Mouse (Mus musculus): ENCODE data around the gene Notch4. TPM values are rescaled to one million over a fixed set of nuclear protein-coding genes. Genes with fewer than 3 reads are reported as not detected.

Notch4 gene
- total and polyA plus RNA-seq, 3 experiments, result 0.25 TPM; not detected in 2

DNA sequence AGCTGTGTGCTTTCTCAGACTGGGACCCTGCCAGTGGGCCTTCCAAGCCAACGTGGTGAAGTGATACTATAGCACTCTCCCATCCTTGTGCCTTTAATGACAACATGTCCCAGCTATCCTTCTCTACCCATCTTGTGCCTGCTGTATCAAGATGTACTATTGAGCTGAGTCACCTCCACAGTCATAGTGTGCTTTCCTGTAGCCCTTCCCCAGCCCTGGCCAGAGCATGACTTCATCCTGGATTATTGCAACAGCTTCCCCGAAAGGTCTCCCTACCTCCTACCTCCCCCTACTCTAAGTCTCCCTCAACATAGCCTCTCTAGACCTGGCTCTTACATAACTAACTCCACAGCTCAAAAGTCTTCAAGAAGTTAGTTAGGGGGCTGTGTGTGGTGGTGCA lies 71.6 kb downstream of the Notch4 start:
- H3K4me1 ChIP-seq (ENCODE audit: control insufficient read depth in 1 of 2, insufficient read depth in 2 of 2), result 0 out of 4 replicates have a peak, but pooled peaks cover 0 to 2% of the 10 kb centered on the region in 2 experiments
- no peak for DNase-seq (ENCODE audit: extremely low read depth)
- peaks cover 9% of the 10 kb centered on the region for H3K9me3 ChIP-seq (replicated peaks; ENCODE audit: low read length)
- no peak overlapping the region for H3K9ac ChIP-seq (ENCODE audit: insufficient read depth, low read depth)
- dilution Hi-C loops (cut with MboI; ENCODE audit: extremely low pct_ligation_motif_present, extremely low pct_unique_long_range_greater_than_20kb, low sequenced_read_pairs), result no loop called here
- in situ Hi-C loops (cut with MboI; ENCODE audit: low pct_ligation_motif_present, low pct_unique_long_range_greater_than_20kb, low sequenced_read_pairs), result no loop called here
- no peak overlapping the region for H3K4me2 ChIP-seq (ENCODE audit: insufficient read depth, low read depth, poor library complexity, severe bottlenecking)
- H3K36me3 ChIP-seq (replicated peaks in 1 of 2; ENCODE audit: control insufficient read depth in 1 of 2, insufficient read depth in 1 of 2, low read length in 1 of 2), result no peaks in the 10 kb centered on the region
- H3K27me3 ChIP-seq (replicated peaks), result peaks cover 76% of the 10 kb centered on the region
- TF ChIP-seq JUN (IDR thresholded peaks at IDR 0.05; ENCODE audit: insufficient read depth, low read depth, low read length), result no peak
- H3K4me3 ChIP-seq (replicated peaks in 1 of 3; ENCODE audit: low read depth in 2 of 3, low read length in 2 of 3, poor library complexity in 1 of 3), result no peak overlapping the region
- H3K79me2 ChIP-seq (replicated peaks; ENCODE audit: control insufficient read depth, extremely low read depth, insufficient read depth, poor library complexity, severe bottlenecking), result no peaks in the 10 kb centered on the region
- H3K27ac ChIP-seq (ENCODE audit: insufficient read depth, low read depth), result no peak overlapping the region

DNA sequence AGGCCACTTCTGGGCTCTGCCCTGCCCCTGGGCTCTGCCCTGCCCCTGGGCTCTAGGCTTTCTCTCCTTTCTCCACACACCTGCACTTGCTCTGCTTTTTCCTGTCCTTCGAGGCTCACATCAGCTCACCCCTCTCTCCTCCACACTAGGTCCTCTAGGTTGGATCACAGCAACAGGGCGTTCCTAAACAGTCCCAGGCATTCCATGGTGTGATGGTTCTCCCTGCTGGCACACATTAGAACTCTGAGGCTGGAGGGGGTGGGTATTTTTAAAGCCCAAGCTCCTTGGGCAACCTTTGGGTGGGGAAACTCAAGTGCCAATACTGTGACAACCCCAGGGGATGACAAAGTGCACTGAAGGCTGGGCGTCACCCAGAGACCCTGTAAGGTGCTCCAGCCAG lies 73.4 kb downstream of the Notch4 start:
- H3K4me1 ChIP-seq (ENCODE audit: control insufficient read depth in 1 of 2, insufficient read depth in 2 of 2), result 0 out of 4 replicates have a peak, but pooled peaks cover 0 to 8% of the 10 kb centered on the region in 2 experiments
- peaks cover 85% of the 10 kb centered on the region for H3K27me3 ChIP-seq (replicated peaks)
- H3K9ac ChIP-seq (ENCODE audit: insufficient read depth, low read depth), result no peak overlapping the region
- H3K27ac ChIP-seq (ENCODE audit: insufficient read depth, low read depth), result no peak overlapping the region
- H3K4me2 ChIP-seq (ENCODE audit: insufficient read depth, low read depth, poor library complexity, severe bottlenecking), result no peak overlapping the region
- no peaks in the 10 kb centered on the region for H3K36me3 ChIP-seq (replicated peaks in 1 of 2; ENCODE audit: control insufficient read depth in 1 of 2, insufficient read depth in 1 of 2, low read length in 1 of 2)
- no peak overlapping the region for H3K4me3 ChIP-seq (replicated peaks in 1 of 3; ENCODE audit: low read depth in 2 of 3, low read length in 2 of 3, poor library complexity in 1 of 3)
- TF ChIP-seq USF2 (conservative IDR thresholded peaks at IDR 0.05; ENCODE audit: low read depth, low read length) (no peak), ZMIZ1 (IDR thresholded peaks at IDR 0.05; ENCODE audit: low read depth, low read length) (no peak), TBP (conservative IDR thresholded peaks at IDR 0.05; ENCODE audit: low read depth, low read length) (no peak), MAFK (IDR thresholded peaks at IDR 0.05; ENCODE audit: insufficient replicate concordance, low read length) (no peak), CHD2 (IDR thresholded peaks at IDR 0.05; ENCODE audit: low read length) (no peak), E2F4 (IDR thresholded peaks at IDR 0.05; ENCODE audit: insufficient replicate concordance, low read depth, low read length) (no peak)
- DNase-seq (ENCODE audit: extremely low read depth), result no peak
- H3K79me2 ChIP-seq (replicated peaks; ENCODE audit: control insufficient read depth, extremely low read depth, insufficient read depth, poor library complexity, severe bottlenecking), result no peaks in the 10 kb centered on the region
- in situ Hi-C loops (cut with MboI; ENCODE audit: low pct_ligation_motif_present, low pct_unique_long_range_greater_than_20kb, low sequenced_read_pairs) (no loop called here), dilution Hi-C loops (cut with MboI; ENCODE audit: extremely low pct_ligation_motif_present, extremely low pct_unique_long_range_greater_than_20kb, low sequenced_read_pairs) (no loop called here)
- peaks cover 9% of the 10 kb centered on the region for H3K9me3 ChIP-seq (replicated peaks; ENCODE audit: low read length)

Other genes starting within 250 kb of the Notch4 start
- 5.8 and 6.8 TPM in 2 replicates for gene H2-Eb2, start 238.6 kb upstream of the Notch4 start, total RNA-seq (2012; rRNA removed)
- gene H2-Eb2, start 238.6 kb upstream of the Notch4 start, total RNA-seq (2014; rRNA removed), result 10.9 and 12.2 TPM in 2 replicates
- gene H2-Eb2, start 238.6 kb upstream of the Notch4 start, polyA plus RNA-seq (2012; ENCODE audit: insufficient read length, low read depth), result 10.2 and 11.4 TPM in 2 replicates
- gene Btnl2, start 209.4 kb upstream of the Notch4 start, total RNA-seq (2012; rRNA removed), result 1.1 and 1.2 TPM in 2 replicates
- gene Btnl2, start 209.4 kb upstream of the Notch4 start, total RNA-seq (2014; rRNA removed), result 1.9 and 2.0 TPM in 2 replicates
- gene Btnl2, start 209.4 kb upstream of the Notch4 start, polyA plus RNA-seq (2012; ENCODE audit: insufficient read length, low read depth), result 4.8 and 5.6 TPM in 2 replicates
- 0.08 TPM in 1 of 2 replicates, not detected in the other for gene Btnl1, start 187.1 kb upstream of the Notch4 start, total RNA-seq (2012; rRNA removed)
- 0.14 TPM in 1 of 2 replicates, not detected in the other for gene Btnl1, start 187.1 kb upstream of the Notch4 start, total RNA-seq (2014; rRNA removed)
- 0.11 TPM in 1 of 2 replicates, not detected in the other for gene Btnl1, start 187.1 kb upstream of the Notch4 start, polyA plus RNA-seq (2012; ENCODE audit: insufficient read length, low read depth)
- not detected in 2 replicates for gene BC051142, start 165.4 kb upstream of the Notch4 start, total RNA-seq (2012; rRNA removed)
- gene BC051142, start 165.4 kb upstream of the Notch4 start, total RNA-seq (2014; rRNA removed), result 0.28 TPM in 1 of 2 replicates, not detected in the other
- gene BC051142, start 165.4 kb upstream of the Notch4 start, polyA plus RNA-seq (2012; ENCODE audit: insufficient read length, low read depth), result 0.83 and 1.0 TPM in 2 replicates
- not detected in 2 replicates for gene Btnl4, start 87.0 kb upstream of the Notch4 start, total RNA-seq (2012; rRNA removed)
- gene Btnl4, start 87.0 kb upstream of the Notch4 start, total RNA-seq (2014; rRNA removed), result not detected in 2 replicates
- gene Btnl4, start 87.0 kb upstream of the Notch4 start, polyA plus RNA-seq (2012; ENCODE audit: insufficient read length, low read depth), result not detected in 2 replicates
- not detected in 2 replicates for gene Btnl6, start 46.9 kb upstream of the Notch4 start, total RNA-seq (2012; rRNA removed)
- gene Btnl6, start 46.9 kb upstream of the Notch4 start, total RNA-seq (2014; rRNA removed), result not detected in 2 replicates
- not detected in 2 replicates for gene Btnl6, start 46.9 kb upstream of the Notch4 start, polyA plus RNA-seq (2012; ENCODE audit: insufficient read length, low read depth)
- gene Gpsm3, start 25.5 kb downstream of the Notch4 start, total RNA-seq (2012; rRNA removed), result 14.9 and 18.2 TPM in 2 replicates
- 8.5 and 13.0 TPM in 2 replicates for gene Gpsm3, start 25.5 kb downstream of the Notch4 start, total RNA-seq (2014; rRNA removed)
- gene Gpsm3, start 25.5 kb downstream of the Notch4 start, polyA plus RNA-seq (2012; ENCODE audit: insufficient read length, low read depth), result 38.7 and 52.6 TPM in 2 replicates
- gene Pbx2, start 27.0 kb downstream of the Notch4 start, total RNA-seq (2012; rRNA removed), result 34.8 and 41.0 TPM in 2 replicates
- 30.0 and 31.9 TPM in 2 replicates for gene Pbx2, start 27.0 kb downstream of the Notch4 start, total RNA-seq (2014; rRNA removed)
- 41.7 and 50.5 TPM in 2 replicates for gene Pbx2, start 27.0 kb downstream of the Notch4 start, polyA plus RNA-seq (2012; ENCODE audit: insufficient read length, low read depth)
- gene Ager, start 33.6 kb downstream of the Notch4 start, total RNA-seq (2012; rRNA removed), result 0.76 and 0.81 TPM in 2 replicates
- 0.55 and 0.92 TPM in 2 replicates for gene Ager, start 33.6 kb downstream of the Notch4 start, total RNA-seq (2014; rRNA removed)
- 3.5 and 4.1 TPM in 2 replicates for gene Ager, start 33.6 kb downstream of the Notch4 start, polyA plus RNA-seq (2012; ENCODE audit: insufficient read length, low read depth)
- gene Rnf5, start 39.4 kb downstream of the Notch4 start, total RNA-seq (2012; rRNA removed), result 16.5 and 20.6 TPM in 2 replicates
- gene Rnf5, start 39.4 kb downstream of the Notch4 start, total RNA-seq (2014; rRNA removed), result 6.5 and 8.4 TPM in 2 replicates
- gene Rnf5, start 39.4 kb downstream of the Notch4 start, polyA plus RNA-seq (2012; ENCODE audit: insufficient read length, low read depth), result 35.1 and 48.9 TPM in 2 replicates
- 39.3 and 47.4 TPM in 2 replicates for gene Agpat1, start 40.0 kb downstream of the Notch4 start, total RNA-seq (2012; rRNA removed)
- 9.9 and 11.2 TPM in 2 replicates for gene Agpat1, start 40.0 kb downstream of the Notch4 start, total RNA-seq (2014; rRNA removed)
- gene Agpat1, start 40.0 kb downstream of the Notch4 start, polyA plus RNA-seq (2012; ENCODE audit: insufficient read length, low read depth), result 37.7 and 44.4 TPM in 2 replicates
- gene Egfl8, start 51.7 kb downstream of the Notch4 start, total RNA-seq (2012; rRNA removed), result 0.13 TPM in 1 of 2 replicates, not detected in the other
- gene Egfl8, start 51.7 kb downstream of the Notch4 start, total RNA-seq (2014; rRNA removed), result not detected in 2 replicates
- not detected in 2 replicates for gene Egfl8, start 51.7 kb downstream of the Notch4 start, polyA plus RNA-seq (2012; ENCODE audit: insufficient read length, low read depth)
- gene Ppt2, start 64.2 kb downstream of the Notch4 start, total RNA-seq (2012; rRNA removed), result 0.76 and 1.9 TPM in 2 replicates
- 0.24 TPM in 1 of 2 replicates, not detected in the other for gene Ppt2, start 64.2 kb downstream of the Notch4 start, total RNA-seq (2014; rRNA removed)
- 0.60 and 0.84 TPM in 2 replicates for gene Ppt2, start 64.2 kb downstream of the Notch4 start, polyA plus RNA-seq (2012; ENCODE audit: insufficient read length, low read depth)
- not detected in 2 replicates for gene Prrt1, start 65.3 kb downstream of the Notch4 start, total RNA-seq (2012; rRNA removed)
- gene Prrt1, start 65.3 kb downstream of the Notch4 start, total RNA-seq (2014; rRNA removed), result not detected in 2 replicates
- gene Prrt1, start 65.3 kb downstream of the Notch4 start, polyA plus RNA-seq (2012; ENCODE audit: insufficient read length, low read depth), result not detected in 2 replicates
- gene Fkbpl, start 80.5 kb downstream of the Notch4 start, total RNA-seq (2012; rRNA removed), result 5.5 and 6.8 TPM in 2 replicates
- 6.8 and 8.2 TPM in 2 replicates for gene Fkbpl, start 80.5 kb downstream of the Notch4 start, total RNA-seq (2014; rRNA removed)
- gene Fkbpl, start 80.5 kb downstream of the Notch4 start, polyA plus RNA-seq (2012; ENCODE audit: insufficient read length, low read depth), result 5.6 and 6.2 TPM in 2 replicates
- 34.3 and 34.5 TPM in 2 replicates for gene Atf6b, start 82.9 kb downstream of the Notch4 start, total RNA-seq (2012; rRNA removed)
- gene Atf6b, start 82.9 kb downstream of the Notch4 start, total RNA-seq (2014; rRNA removed), result 18.9 and 20.2 TPM in 2 replicates
- gene Atf6b, start 82.9 kb downstream of the Notch4 start, polyA plus RNA-seq (2012; ENCODE audit: insufficient read length, low read depth), result 54.3 and 59.6 TPM in 2 replicates
- not detected in 2 replicates for gene Tnxb, start 106.3 kb downstream of the Notch4 start, total RNA-seq (2012; rRNA removed)
- gene Tnxb, start 106.3 kb downstream of the Notch4 start, total RNA-seq (2014; rRNA removed), result not detected in 2 replicates
- not detected in 2 replicates for gene Tnxb, start 106.3 kb downstream of the Notch4 start, polyA plus RNA-seq (2012; ENCODE audit: insufficient read length, low read depth)
- 0.13 TPM in 1 of 2 replicates, not detected in the other for gene C4b, start 179.6 kb downstream of the Notch4 start, total RNA-seq (2012; rRNA removed)
- not detected in 2 replicates for gene C4b, start 179.6 kb downstream of the Notch4 start, total RNA-seq (2014; rRNA removed)
- not detected in 2 replicates for gene C4b, start 179.6 kb downstream of the Notch4 start, polyA plus RNA-seq (2012; ENCODE audit: insufficient read length, low read depth)
- not detected in 2 replicates for gene Cyp21a1, start 240.3 kb downstream of the Notch4 start, total RNA-seq (2012; rRNA removed)
- gene Cyp21a1, start 240.3 kb downstream of the Notch4 start, total RNA-seq (2014; rRNA removed), result not detected in 2 replicates
- not detected in 2 replicates for gene Cyp21a1, start 240.3 kb downstream of the Notch4 start, polyA plus RNA-seq (2012; ENCODE audit: insufficient read length, low read depth)